In genomic region chr17:29445072-29445471, GRCm38 (mm10) we compare ENCODE assay signal across 10 mouse cellular contexts. TPM values are rescaled to one million over a fixed set of nuclear protein-coding genes. Genes with fewer than 3 reads are reported as not detected.
A peak's percentile ranks its signal among the peaks of the same experiment; 100 is the strongest.
DNase-seq lines count a peak whose midpoint lies in the region; ATAC-seq and TF ChIP-seq lines count a peak whose summit lies in the region.
"Had no signal": no experiment of that assay in that cellular context is flagged by ENCODE, and none has a peak within 500 bp of the region (broad histone marks: within the 10 kb centered on the region; RNA-seq: fewer than 3 reads in every experiment).

No protein-coding gene starts in this region.

- no peak for TF ChIP-seq CTCF in E14TG2a.4 (conservative IDR thresholded peaks at IDR 0.05; ENCODE audit: low read length)

- ATAC-seq in heart, embryonic 13.5 days (ENCODE audit: extremely low read depth, insufficient number of reproducible peaks, low FRiP score, low TSS enrichment) = no peak
- no peak for ATAC-seq in embryonic facial prominence, embryonic 12.5 days (ENCODE audit: insufficient number of reproducible peaks, insufficient read depth, low FRiP score, low TSS enrichment)
- ATAC-seq in liver, embryonic 16.5 days (ENCODE audit: low read depth) = no peak
- no peak for ATAC-seq in inflammation-experienced regulatory T-cells, adult 6 months

- H3K36me3 ChIP-seq in heart, embryonic 13.5 days = no peaks in the 10 kb centered on the region
- no peaks in the 10 kb centered on the region for H3K36me3 ChIP-seq in E14TG2a.4 (ENCODE audit: insufficient read depth, low read length)
- H3K36me3 ChIP-seq in embryonic facial prominence, embryonic 12.5 days = no peaks in the 10 kb centered on the region
- H3K36me3 ChIP-seq in liver, embryonic 16.5 days (ENCODE audit: control insufficient read depth, insufficient read depth) = no peaks in the 10 kb centered on the region

- no peaks in the 10 kb centered on the region for H3K27me3 ChIP-seq in heart, embryonic 13.5 days (replicated peaks)
- no peaks in the 10 kb centered on the region for H3K27me3 ChIP-seq in E14TG2a.4 (ENCODE audit: insufficient read depth, low read length)
- H3K27me3 ChIP-seq in embryonic facial prominence, embryonic 12.5 days = no peaks in the 10 kb centered on the region
- H3K27me3 ChIP-seq in liver, embryonic 16.5 days (ENCODE audit: control insufficient read depth, insufficient read depth, low read depth, low read length) = no peaks in the 10 kb centered on the region

- H3K9me3 ChIP-seq in heart, embryonic 13.5 days = no peaks in the 10 kb centered on the region
- H3K9me3 ChIP-seq in E14TG2a.4 (ENCODE audit: low read length) = no peaks in the 10 kb centered on the region
- no peaks in the 10 kb centered on the region for H3K9me3 ChIP-seq in embryonic facial prominence, embryonic 12.5 days
- H3K9me3 ChIP-seq in liver, embryonic 16.5 days (replicated peaks; ENCODE audit: control insufficient read depth, low read length) = no peaks in the 10 kb centered on the region

- DNase-seq in heart, postnatal 14 days = no peak
- DNase-seq in frontal cortex, postnatal 14 days (ENCODE audit: low spot score in 2 of 2) = no peak
- no peak for DNase-seq in gastrocnemius, adult 8-10 months (ENCODE audit: low spot score in 2 of 2)
- DNase-seq: layer of hippocampus, postnatal 36 days; thymus, postnatal 14 days had no signal

- peak overlapping the region; percentile 37 for H3K4me2 ChIP-seq in heart, embryonic 13.5 days
- no peak overlapping the region for H3K4me2 ChIP-seq in embryonic facial prominence, embryonic 12.5 days (replicated peaks)
- peak overlapping the region; percentile 60 for H3K4me2 ChIP-seq in liver, embryonic 16.5 days (ENCODE audit: low read depth, low read length)

- peak overlapping the region; percentile 71 for H3K27ac ChIP-seq in heart, embryonic 13.5 days (replicated peaks)
- H3K27ac ChIP-seq in embryonic facial prominence, embryonic 12.5 days = peak overlapping the region; percentile 72
- peak overlapping the region; percentile 98 for H3K27ac ChIP-seq in liver, embryonic 16.5 days (ENCODE audit: low read length)

- intact Hi-C loops in heart, postnatal 14 days (cut with DNase I) = no loop called here

- H3K4me3 ChIP-seq in heart, embryonic 13.5 days = no peak overlapping the region
- H3K4me3 ChIP-seq in E14TG2a.4 (replicated peaks; ENCODE audit: low read length) = peak overlapping the region; percentile 4; the same call in 1 of the 2 replicates
- no peak overlapping the region for H3K4me3 ChIP-seq in embryonic facial prominence, embryonic 12.5 days
- peak overlapping the region; percentile 42 for H3K4me3 ChIP-seq in liver, embryonic 16.5 days (ENCODE audit: low read depth, low read length)

- peaks cover 70% of the 10 kb centered on the region for H3K4me1 ChIP-seq in heart, embryonic 13.5 days
- H3K4me1 ChIP-seq in E14TG2a.4 (replicated peaks; ENCODE audit: low read depth, low read length) = peaks cover 95% of the 10 kb centered on the region
- peaks cover 18% of the 10 kb centered on the region for H3K4me1 ChIP-seq in embryonic facial prominence, embryonic 12.5 days
- H3K4me1 ChIP-seq in liver, embryonic 16.5 days (ENCODE audit: control insufficient read depth, low read depth, low read length) = peaks cover 86% of the 10 kb centered on the region

- 11% methylated on average over 8 of the region's 8 CpGs for WGBS in heart, embryonic 13.5 days
- 25% methylated on average over 8 of the region's 8 CpGs for WGBS in embryonic facial prominence, embryonic 12.5 days
- WGBS in liver, embryonic 16.5 days (ENCODE audit: insufficient replicate concordance) = 16% methylated on average over 8 of the region's 8 CpGs

- peak overlapping the region; percentile 29 for H3K9ac ChIP-seq in heart, embryonic 13.5 days
- no peak overlapping the region for H3K9ac ChIP-seq in embryonic facial prominence, embryonic 12.5 days
- H3K9ac ChIP-seq in liver, embryonic 16.5 days (ENCODE audit: low read depth, low read length) = peak overlapping the region; percentile 55

RNA-seq across cellular contexts. Expression of gene Pim1, which starts 45.5 kb away (rescaled TPM):
- polyA plus RNA-seq in heart, embryonic 13.5 days (2015; fragmentation: Nextera tagmentation; extraction: Ambion mirVana) = 19.3 and 20.0 TPM in 2 replicates
- total RNA-seq in heart, postnatal 14 days (2021) = 10 to 100 TPM; 30.8 to 33.7 TPM
- polyA plus RNA-seq in embryonic facial prominence, embryonic 12.5 days (2016; fragmentation: Nextera tagmentation; extraction: Ambion mirVana) = 20.1 and 20.3 TPM in 2 replicates
- polyA plus RNA-seq in liver, embryonic 16.5 days (2015; fragmentation: Nextera tagmentation; extraction: Ambion mirVana) = 74.7 and 80.0 TPM in 2 replicates
- 100 to 1,000 TPM; 255 to 344 (median 288) TPM for polyA plus RNA-seq in inflammation-experienced regulatory T-cells, adult 6 months (2017; shearing (Covaris generic))
- total RNA-seq in gastrocnemius, adult 8-10 months (2022) = 10 to 100 TPM in 2 of 4 experiments, 1 to 10 TPM in 2; 8.6 to 18.9 (median 11.3) TPM

Comparison
In these comparisons a context has a peak if more than half of its experiments do, and no peak if none do; other contexts are left out.
1. H3K4me3 ChIP-seq: peak in E14TG2a.4 (single experiment) and liver, embryonic 16.5 days (single experiment); none in heart, embryonic 13.5 days (single experiment) and embryonic facial prominence, embryonic 12.5 days (single experiment).
2. Peak in every context shown above with its lines, with median percentiles within 50 percentile points of each other: H3K27ac ChIP-seq.